Mouse (Mus musculus) liver, embryonic 15.5 days (tissue): ENCODE measurements around the gene Larp6. TPM values are rescaled to one million over a fixed set of nuclear protein-coding genes. Genes with fewer than 3 reads are reported as not detected.

Experiments
- ATAC-seq: fragments of 200-750 bp; cut with Nextera tagmentation; 2 replicates; pipeline ENCODE4 v1.8.0; 2017; ENCODE audit warnings: moderate number of reproducible peaks, mild to moderate bottlenecking, moderate library complexity; ENCODE audit not compliant: insufficient read depth
- H3K27ac ChIP-seq: fragments of 300-500 bp; sonication (generic); replicated peaks from 2 replicates; pipeline ENCODE4 v1.5.1; 2015; ENCODE audit warnings: mild to moderate bottlenecking, inconsistent platforms
- H3K27me3 ChIP-seq: fragments of 300-500 bp; sonication (generic); 2 replicates; pipeline ENCODE4 v1.6.1; 2015; ENCODE audit warnings: mild to moderate bottlenecking, inconsistent platforms
- H3K36me3 ChIP-seq: fragments of 300-500 bp; sonication (generic); replicated peaks from 2 replicates; pipeline ENCODE4 v1.6.1; 2015; ENCODE audit warnings: moderate library complexity, mild to moderate bottlenecking, inconsistent platforms
- H3K4me1 ChIP-seq: fragments of 300-500 bp; sonication (generic); replicated peaks from 2 replicates; pipeline ENCODE4 v1.6.1; 2015; ENCODE audit warnings: inconsistent platforms
- H3K4me2 ChIP-seq: fragments of 300-500 bp; sonication (generic); 2 replicates; pipeline ENCODE4 v1.6.1; 2015; ENCODE audit warnings: moderate library complexity, mild to moderate bottlenecking, inconsistent platforms
- H3K4me3 ChIP-seq: fragments of 300-500 bp; sonication (generic); replicated peaks from 2 replicates; pipeline ENCODE4 v1.5.1; 2015; ENCODE audit warnings: mild to moderate bottlenecking, inconsistent platforms
- H3K9ac ChIP-seq: fragments of 300-500 bp; sonication (generic); 2 replicates; pipeline ENCODE4 v1.6.1; 2015; ENCODE audit warnings: moderate library complexity, mild to moderate bottlenecking, inconsistent platforms
- H3K9me3 ChIP-seq: fragments of 300-500 bp; sonication (generic); replicated peaks from 2 replicates; pipeline ENCODE4 v1.6.1; 2016; ENCODE audit warnings: inconsistent platforms
- WGBS: fragments of 180-500 bp; shearing (Covaris S2); methylation state at CpG from one replicate; pipeline ENCODE4 v1.1.7; 2015; ENCODE audit warnings: mixed read lengths; ENCODE audit not compliant: insufficient replicate concordance; 5-methylcytosine and 5-hydroxymethylcytosine counted together
- polyA plus RNA-seq: library from polyadenylated mRNA; unstranded; fragments of >200 nt; fragmentation: Nextera tagmentation; extraction: Ambion mirVana; gene quantifications from 2 replicates; pipeline ENCODE4 v1.2.1, GENCODE M21; 2015

Larp6 gene
- polyA plus RNA-seq, 1 experiment from 2014 or later, result 0.08 TPM

GRCm38 (mm10) chr9:60759436-60760007 is 46.7 kb downstream of the Larp6 start:
- H3K27ac ChIP-seq, result no peak overlapping the region
- ATAC-seq, result no peak
- no peaks in the 10 kb centered on the region for H3K4me1 ChIP-seq
- no peak overlapping the region for H3K9ac ChIP-seq
- H3K4me3 ChIP-seq, result no peak overlapping the region
- no peaks in the 10 kb centered on the region for H3K27me3 ChIP-seq
- no peaks in the 10 kb centered on the region for H3K36me3 ChIP-seq
- no peaks in the 10 kb centered on the region for H3K9me3 ChIP-seq
- WGBS, result 59% methylated on average over 10 of the region's 10 CpGs
- H3K4me2 ChIP-seq, result no peak overlapping the region

DNA sequence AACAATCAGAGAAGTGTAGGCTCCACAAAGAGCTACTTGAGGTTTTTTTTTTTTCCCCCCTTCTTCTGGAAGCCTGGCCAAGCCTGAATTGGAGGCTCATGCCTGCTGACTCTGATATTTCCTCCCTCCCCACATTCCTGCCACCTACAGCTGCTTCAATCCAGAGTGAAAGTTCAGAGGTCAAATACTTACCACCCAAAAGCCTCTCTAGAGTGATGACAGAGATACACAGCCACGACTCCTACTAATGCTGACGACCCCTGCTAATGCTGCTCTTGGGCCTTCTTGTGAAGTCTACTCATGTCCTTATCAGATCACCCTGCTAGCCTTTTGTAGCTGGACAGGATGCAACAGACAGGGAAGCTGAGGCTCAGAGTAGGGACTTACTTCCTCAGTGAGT is 52.4 kb downstream of the Larp6 start:
- H3K4me3 ChIP-seq, result no peak overlapping the region
- no peaks in the 10 kb centered on the region for H3K9me3 ChIP-seq
- H3K27me3 ChIP-seq, result no peaks in the 10 kb centered on the region
- no peak overlapping the region for H3K4me2 ChIP-seq
- no peak overlapping the region for H3K27ac ChIP-seq
- ATAC-seq, result no peak
- H3K36me3 ChIP-seq, result no peaks in the 10 kb centered on the region
- WGBS, result 14% methylated on average over 2 of the region's 2 CpGs
- no peak overlapping the region for H3K9ac ChIP-seq
- H3K4me1 ChIP-seq, result no peaks in the 10 kb centered on the region

- H3K27me3 ChIP-seq, result no peaks in the 10 kb centered on the region
- H3K9ac ChIP-seq, result no peak overlapping the region
- no peak overlapping the region for H3K4me2 ChIP-seq
- no peaks in the 10 kb centered on the region for H3K4me1 ChIP-seq
- H3K36me3 ChIP-seq, result no peaks in the 10 kb centered on the region
- H3K4me3 ChIP-seq, result no peak overlapping the region
- no peak for ATAC-seq
- no peak overlapping the region for H3K27ac ChIP-seq
- H3K9me3 ChIP-seq, result no peaks in the 10 kb centered on the region
- 78% methylated on average over 9 of the region's 9 CpGs for WGBS
Observed at GRCm38 (mm10) chr9:60768393-60768792, 55.6 kb downstream of the Larp6 start.

- Histone ChIP-seq H3K36me3 (no peaks in the 10 kb centered on the region), H3K9ac (no peak overlapping the region), H3K27ac (no peak overlapping the region), H3K9me3 (no peaks in the 10 kb centered on the region), H3K4me1 (no peaks in the 10 kb centered on the region), H3K4me3 (no peak overlapping the region), H3K4me2 (no peak overlapping the region), H3K27me3 (no peaks in the 10 kb centered on the region)
- ATAC-seq, result no peak
- WGBS, result 23% methylated on average over 6 of the region's 6 CpGs
Observed at GRCm38 (mm10) chr9:60769711-60770111, 56.9 kb downstream of the Larp6 start.

GRCm38 (mm10) chr9:60773713-60774112 is 60.9 kb downstream of the Larp6 start:
- H3K4me1 ChIP-seq, result no peaks in the 10 kb centered on the region
- ATAC-seq, result no peak
- H3K9me3 ChIP-seq, result no peaks in the 10 kb centered on the region
- no peak overlapping the region for H3K4me3 ChIP-seq
- no peak overlapping the region for H3K9ac ChIP-seq
- WGBS, result 49% methylated on average over 2 of the region's 2 CpGs
- H3K27me3 ChIP-seq, result no peaks in the 10 kb centered on the region
- no peak overlapping the region for H3K27ac ChIP-seq
- no peak overlapping the region for H3K4me2 ChIP-seq
- no peaks in the 10 kb centered on the region for H3K36me3 ChIP-seq

DNA sequence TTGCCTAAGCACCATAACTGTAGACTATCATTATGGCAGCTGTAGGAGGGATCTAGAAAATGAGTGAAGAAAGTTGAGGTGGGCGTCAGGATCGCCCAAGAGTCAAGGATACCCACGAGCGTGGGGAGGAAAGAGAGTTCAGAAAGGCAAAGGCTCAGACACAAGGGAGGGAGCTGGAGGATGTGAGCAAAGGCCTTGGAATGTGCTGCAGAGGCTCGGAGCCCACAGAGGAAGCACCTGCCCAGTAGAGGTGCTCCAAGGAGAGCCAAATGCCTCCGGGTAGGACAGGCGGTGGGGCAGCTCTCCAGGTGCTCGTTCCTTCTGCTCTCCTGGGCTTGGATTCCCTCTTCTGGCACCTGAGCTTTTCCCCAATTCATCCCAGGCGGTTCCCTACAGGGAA is 64.1 kb downstream of the Larp6 start:
- Histone ChIP-seq H3K4me1 (no peaks in the 10 kb centered on the region), H3K27me3 (no peaks in the 10 kb centered on the region), H3K4me3 (no peak overlapping the region), H3K9me3 (no peaks in the 10 kb centered on the region), H3K4me2 (no peak overlapping the region), H3K9ac (no peak overlapping the region), H3K36me3 (no peaks in the 10 kb centered on the region), H3K27ac (no peak overlapping the region)
- 53% methylated on average over 9 of the region's 9 CpGs for WGBS
- ATAC-seq, result no peak

GRCm38 (mm10) chr9:60782057-60782789 is 69.4 kb downstream of the Larp6 start:
- Histone ChIP-seq H3K36me3 (no peaks in the 10 kb centered on the region), H3K4me2 (no peak overlapping the region), H3K27ac (no peak overlapping the region), H3K27me3 (no peaks in the 10 kb centered on the region), H3K4me3 (no peak overlapping the region), H3K4me1 (no peaks in the 10 kb centered on the region), H3K9me3 (no peaks in the 10 kb centered on the region), H3K9ac (no peak overlapping the region)
- ATAC-seq, result no peak
- 71% methylated on average over 9 of the region's 9 CpGs for WGBS

DNA sequence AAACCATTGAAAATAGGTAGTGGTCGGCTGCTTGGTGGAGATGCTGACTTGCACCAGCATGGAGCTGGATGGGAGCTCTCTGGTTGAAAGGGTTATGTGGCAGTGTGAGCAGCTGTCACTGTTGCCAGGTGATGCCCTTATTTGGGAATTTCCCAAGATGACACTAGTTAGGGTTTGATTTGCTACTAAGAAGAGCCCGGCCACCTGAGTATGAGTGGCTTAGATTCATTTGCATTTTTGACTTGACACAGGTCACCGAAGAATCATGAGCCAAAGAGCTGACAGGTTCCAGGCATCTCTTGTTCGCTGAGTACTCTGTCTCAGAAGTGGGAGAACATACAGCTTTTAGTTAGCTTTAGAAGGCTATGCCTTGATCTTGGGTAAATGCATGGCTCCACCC is 72.3 kb downstream of the Larp6 start:
- Histone ChIP-seq H3K4me2 (no peak overlapping the region), H3K27ac (no peak overlapping the region), H3K9ac (no peak overlapping the region), H3K36me3 (no peaks in the 10 kb centered on the region), H3K4me1 (no peaks in the 10 kb centered on the region), H3K27me3 (no peaks in the 10 kb centered on the region), H3K4me3 (no peak overlapping the region), H3K9me3 (no peaks in the 10 kb centered on the region)
- 60% methylated on average over 4 of the region's 4 CpGs for WGBS
- ATAC-seq, result no peak

- H3K4me1 ChIP-seq, result no peaks in the 10 kb centered on the region
- no peak overlapping the region for H3K27ac ChIP-seq
- H3K27me3 ChIP-seq, result peaks cover 7% of the 10 kb centered on the region
- no peaks in the 10 kb centered on the region for H3K9me3 ChIP-seq
- H3K36me3 ChIP-seq, result no peaks in the 10 kb centered on the region
- H3K9ac ChIP-seq, result no peak overlapping the region
- 14% methylated on average over 2 of the region's 2 CpGs for WGBS
- no peak overlapping the region for H3K4me3 ChIP-seq
- ATAC-seq, result no peak
- H3K4me2 ChIP-seq, result no peak overlapping the region
Observed at GRCm38 (mm10) chr9:60787517-60788110, 74.8 kb downstream of the Larp6 start.
